Mouse (Mus musculus) cerebellum, postnatal 36 days (tissue): ENCODE results near the gene Tex22.

ENCODE experiments used
- DNase-seq, 2 experiments: peaks; one replicate each; pipeline ENCODE4 v3.0.0; 2021 to 2022; ENCODE audit warnings: mixed read lengths in 2 of 2

Tex22 gene

GRCm38 (mm10) chr12:113060178-113060577, 14.1 kb upstream of the Tex22 start:
- DNase-seq, result no peak

- DNase-seq, result no peak
Observed at GRCm38 (mm10) chr12:113061606-113062005, 12.7 kb upstream of the Tex22 start.

DNA sequence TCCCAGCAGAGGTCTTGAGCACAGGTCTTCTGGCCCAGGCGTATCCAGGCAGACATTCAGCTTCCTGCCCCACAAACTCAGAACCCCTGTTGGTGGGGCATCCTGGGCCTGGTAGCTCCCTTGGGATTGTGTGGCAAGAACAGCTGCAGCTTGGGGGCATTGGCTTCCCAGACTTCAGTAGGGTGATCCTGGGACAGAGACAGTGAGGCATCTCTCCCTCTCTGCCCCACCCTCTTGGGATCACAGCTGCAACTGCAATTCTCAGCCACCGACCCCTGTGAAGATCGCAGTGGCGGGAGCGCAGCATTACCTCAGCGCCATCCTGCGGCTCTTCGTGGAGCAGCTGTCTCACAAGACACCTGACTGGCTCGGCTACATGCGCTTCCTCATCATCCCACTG, 12.1 kb upstream of the Tex22 start:
- no peak for DNase-seq

GRCm38 (mm10) chr12:113063700-113064099, 10.6 kb upstream of the Tex22 start:
- DNase-seq, result no peak

- no peak for DNase-seq
Observed at GRCm38 (mm10) chr12:113068002-113068401, 6.3 kb upstream of the Tex22 start.

- no peak for DNase-seq
Observed at GRCm38 (mm10) chr12:113069389-113069788, 4.9 kb upstream of the Tex22 start.

- DNase-seq, result peak in 1 of 2 experiments; percentile 30
Observed at GRCm38 (mm10) chr12:113071321-113071720, 3.0 kb upstream of the Tex22 start.

GRCm38 (mm10) chr12:113071827-113072226, 2.5 kb upstream of the Tex22 start:
- no peak for DNase-seq

DNA sequence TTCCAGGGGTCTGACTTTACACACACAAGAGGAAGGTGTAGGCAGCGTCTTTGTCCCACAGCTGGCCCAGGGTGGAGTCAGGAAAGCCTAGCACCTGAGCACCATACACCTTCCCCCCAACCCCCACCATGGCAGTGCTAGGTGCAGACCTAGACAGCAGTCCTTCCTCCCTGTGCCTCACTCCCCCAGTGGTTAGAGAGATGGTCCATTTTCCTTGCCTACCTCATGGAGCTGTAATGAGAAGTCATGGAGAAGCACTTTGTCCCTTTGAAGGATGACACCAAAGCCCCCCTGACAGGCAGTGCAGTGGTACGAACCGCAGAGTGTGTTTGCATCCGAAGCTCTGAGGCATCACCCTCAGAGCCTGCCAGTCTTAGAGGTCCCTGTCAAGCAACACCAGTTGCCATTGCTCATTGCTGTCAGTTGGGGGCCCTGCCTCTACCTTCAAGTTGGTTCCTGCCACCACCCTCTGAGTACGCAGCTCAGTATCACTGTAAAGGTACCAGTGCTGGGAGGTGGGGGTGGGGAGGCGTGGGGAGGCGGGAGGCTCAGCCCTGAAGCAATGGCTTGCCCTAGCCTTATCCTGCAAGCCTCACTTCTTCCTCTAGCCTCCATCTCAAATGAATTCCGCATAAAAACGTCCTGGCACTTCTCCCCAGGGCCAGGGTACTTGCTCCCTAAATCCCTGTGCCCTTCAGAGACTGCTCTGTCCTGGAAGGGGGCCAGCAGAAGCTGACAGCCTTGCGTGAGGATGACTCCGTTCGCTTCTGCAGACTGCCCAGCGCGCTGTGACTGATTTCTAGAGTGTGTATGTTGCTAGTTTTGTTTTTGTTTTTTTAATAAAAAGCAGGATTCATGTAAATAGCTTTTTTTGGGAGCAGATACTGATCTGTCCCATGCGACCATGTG, 628 bp upstream of the Tex22 start:
- DNase-seq, result peak in 1 of 2 experiments; percentile 58

DNA sequence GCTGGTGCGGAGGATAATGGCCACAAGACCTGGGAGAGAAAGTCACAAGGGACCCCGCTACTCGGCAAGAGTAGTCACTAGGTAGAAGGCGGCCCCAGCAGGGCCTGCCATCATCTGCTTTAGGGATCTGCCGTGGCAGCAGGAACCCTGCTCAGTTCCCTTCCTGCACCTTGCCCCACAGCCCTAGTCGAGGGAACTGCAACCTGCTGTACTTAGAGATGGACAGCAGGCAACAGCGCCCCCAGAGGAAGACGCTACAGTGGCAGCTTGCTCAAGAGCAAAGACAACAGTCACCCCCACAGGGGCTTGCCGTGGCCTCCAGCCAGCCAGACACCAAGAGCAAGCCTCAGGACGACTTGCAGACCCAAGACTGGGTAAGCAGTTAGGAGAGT, 757 bp downstream of the Tex22 start:
- DNase-seq, result peak; percentile 91 to 92

GRCm38 (mm10) chr12:113075486-113075885, 1.2 kb downstream of the Tex22 start:
- no peak for DNase-seq

DNA sequence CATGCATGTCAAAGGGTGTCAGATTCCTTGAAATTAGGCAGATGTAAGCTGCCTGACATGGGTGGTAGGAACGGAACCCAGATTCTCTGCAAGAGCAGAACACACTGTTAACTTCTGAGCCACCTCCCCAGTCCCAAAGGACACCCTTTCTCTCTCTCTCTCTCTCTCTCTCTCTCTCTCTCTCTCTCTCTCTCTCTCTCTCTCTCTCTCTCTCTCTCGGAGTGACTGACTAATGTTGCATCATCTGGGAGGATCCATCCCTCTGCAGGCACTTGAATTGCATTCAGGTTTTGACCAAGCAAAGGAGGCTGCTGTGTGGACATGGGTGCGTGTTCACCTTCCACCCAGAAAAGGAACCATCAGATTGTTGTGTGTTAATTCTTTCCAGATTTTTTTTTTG, 13.0 kb downstream of the Tex22 start:
- no peak for DNase-seq

DNA sequence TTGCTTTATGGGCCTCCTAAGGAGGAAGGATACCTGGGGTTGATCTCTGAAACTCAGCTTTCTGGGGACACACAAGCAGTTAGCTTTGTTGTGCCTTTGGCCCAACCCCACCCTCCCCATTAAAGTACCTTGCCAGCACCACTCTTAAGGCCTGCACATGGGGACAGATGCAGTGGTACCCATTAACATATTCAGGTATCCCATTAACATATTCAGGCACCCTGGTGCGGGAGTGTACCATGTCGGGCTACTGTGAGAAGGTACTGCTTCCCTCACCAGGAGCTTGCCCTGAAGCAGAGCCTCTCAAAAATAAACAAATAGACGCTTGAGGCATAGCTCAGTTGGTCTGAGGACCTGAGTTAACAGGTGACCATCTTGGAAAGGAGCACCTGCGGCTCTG, 13.7 kb downstream of the Tex22 start:
- DNase-seq, result no peak

DNA sequence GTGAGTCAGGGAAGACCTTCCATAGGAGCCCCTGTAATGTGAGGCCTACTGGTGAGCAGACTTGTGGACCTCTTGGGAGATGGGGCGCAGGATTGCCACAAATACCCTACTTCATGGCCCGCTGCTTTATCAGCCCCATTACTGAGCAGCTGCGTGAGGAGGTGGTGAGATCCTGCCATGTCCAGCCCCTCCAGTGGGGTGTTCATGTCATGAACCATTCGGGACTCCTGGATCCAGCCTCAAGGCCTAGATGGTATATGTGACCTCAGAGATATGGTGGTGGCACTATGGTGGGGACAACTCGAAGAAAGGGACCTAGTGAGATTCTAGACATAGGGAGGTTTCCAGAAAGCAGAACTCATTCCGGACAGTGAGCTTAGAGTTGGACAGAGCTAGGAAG, 14.8 kb downstream of the Tex22 start:
- no peak for DNase-seq

DNA sequence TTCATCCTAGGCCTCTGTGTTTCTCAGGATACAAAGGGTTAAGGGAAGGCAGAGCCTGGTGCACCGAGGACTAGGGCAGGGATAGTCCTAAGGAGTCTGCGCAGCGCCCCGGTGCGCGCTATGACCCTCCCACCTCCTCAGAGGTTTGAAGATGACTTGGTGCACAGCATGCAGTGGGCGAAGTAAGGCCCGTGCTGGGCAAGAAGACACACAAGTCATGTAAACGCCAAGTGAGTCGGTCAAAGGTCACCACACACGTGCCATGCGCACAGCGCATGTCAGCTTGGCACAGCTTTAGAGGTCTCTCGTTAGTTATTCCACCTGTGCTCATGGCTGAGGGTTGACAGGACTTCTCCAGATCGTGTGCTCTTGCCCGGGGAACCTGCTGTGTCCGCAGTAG, 15.8 kb downstream of the Tex22 start:
- DNase-seq, result no peak

- no peak for DNase-seq
Observed at GRCm38 (mm10) chr12:113097040-113097439, 22.7 kb downstream of the Tex22 start.

GRCm38 (mm10) chr12:113097749-113098281, 23.5 kb downstream of the Tex22 start, which contains the start of gene Mta1:
TSS of gene Mta1 (plus strand) at chr12:113098278.
- peak; percentile 51 to 65 for DNase-seq

DNA sequence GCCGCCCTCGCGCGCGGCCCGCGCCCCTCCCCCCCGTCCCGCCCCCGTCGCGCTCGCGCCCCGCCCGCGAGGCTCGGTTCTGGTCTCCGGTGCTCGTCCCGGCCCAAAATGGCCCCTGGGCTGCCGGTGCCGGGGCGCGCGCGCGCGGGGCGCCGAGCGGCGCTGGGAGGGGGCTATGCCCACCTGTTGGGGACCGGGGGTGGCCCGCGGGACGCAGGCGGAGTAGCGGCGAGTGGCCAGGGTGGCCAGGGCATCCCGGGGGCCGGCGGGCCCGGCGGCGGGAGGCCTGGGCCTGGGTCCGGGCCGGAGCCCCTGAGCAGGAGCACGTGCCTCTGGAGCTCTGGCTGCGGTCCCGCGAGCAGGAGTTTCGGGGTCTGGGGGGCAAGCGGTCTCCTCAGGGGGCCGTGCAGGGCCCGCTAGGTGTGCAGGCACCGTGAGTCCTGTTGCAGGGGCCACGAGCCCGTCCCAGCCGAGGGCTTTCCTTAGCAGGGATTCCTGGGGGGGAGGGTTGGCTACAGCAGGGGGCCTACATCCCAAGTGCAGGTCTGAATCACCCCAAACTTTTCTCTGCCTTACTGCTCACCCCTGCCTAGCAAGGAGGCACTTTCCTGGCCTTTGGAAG, 24.3 kb downstream of the Tex22 start:
- DNase-seq, result peak in 1 of 2 experiments; percentile 37

- no peak for DNase-seq
Observed at GRCm38 (mm10) chr12:113099470-113100237, 25.4 kb downstream of the Tex22 start.

DNA sequence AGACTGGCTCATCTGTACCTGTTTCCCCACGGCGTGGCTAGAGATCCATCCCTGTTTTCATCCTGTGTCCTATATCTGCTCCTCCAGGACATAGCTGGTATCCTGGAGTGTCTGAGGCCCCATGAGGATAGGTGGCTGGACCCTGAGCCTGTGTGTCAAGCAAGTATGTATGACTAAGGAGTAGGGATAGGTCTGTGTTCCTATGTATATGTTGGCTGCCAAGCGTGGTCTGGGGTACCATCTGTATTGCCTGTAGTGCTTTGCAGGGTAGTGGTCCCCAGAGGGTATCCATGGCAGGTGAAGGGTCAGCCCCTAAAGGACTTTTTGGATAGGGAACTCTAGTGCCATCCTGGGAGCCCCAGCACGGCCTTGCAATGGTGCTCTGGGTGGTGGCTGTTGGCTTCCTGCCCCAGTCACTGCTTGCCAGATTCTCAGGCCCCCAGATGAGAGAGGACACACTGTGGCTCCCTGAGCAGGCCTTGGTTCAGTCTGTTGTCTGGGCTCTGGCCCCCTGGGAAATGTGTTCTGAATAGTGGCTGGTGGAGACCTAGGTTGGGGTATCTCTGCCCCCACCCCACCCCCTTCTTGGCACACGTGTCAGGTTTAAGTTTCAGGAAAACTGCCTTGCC, 26.3 kb downstream of the Tex22 start:
- DNase-seq, result peak; percentile 67 to 70

- DNase-seq, result no peak
Observed at GRCm38 (mm10) chr12:113101251-113101960, 27.1 kb downstream of the Tex22 start.

- DNase-seq, result peak; percentile 66 to 75
Observed at GRCm38 (mm10) chr12:113102461-113102860, 28.2 kb downstream of the Tex22 start.
